Mouse (Mus musculus): ENCODE data around the gene Srcap.
A peak's percentile ranks its signal among the peaks of the same experiment; 100 is the strongest.
"Not testable (repeated sequence)": the region's sequence is repeated elsewhere in the genome, so short reads cannot be mapped to it uniquely, and the experiment has no call there.

Gene Srcap

DNA sequence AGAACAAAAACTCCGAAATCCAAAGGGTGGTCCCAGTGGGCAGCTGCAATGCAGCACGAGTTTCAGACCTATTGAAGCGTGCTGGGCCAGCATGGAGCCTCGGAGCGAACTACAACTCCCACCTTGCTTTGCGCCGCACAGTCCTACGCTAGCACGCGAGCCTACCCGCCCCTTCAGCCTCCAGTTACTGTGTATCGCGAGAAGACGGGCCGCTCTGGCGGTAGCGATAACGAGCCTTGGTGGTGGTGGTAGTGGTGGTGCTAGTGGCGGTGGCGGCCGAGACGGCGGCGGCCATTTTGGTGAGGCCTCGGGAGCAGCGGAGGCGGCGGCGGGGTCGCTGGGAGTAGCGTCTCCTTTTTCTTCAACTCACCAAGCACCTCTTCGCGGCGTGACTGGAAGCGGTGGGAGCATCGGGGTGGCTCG is at the start of gene Srcap:
Gene Srcap, plus strand, starts transcription at position 176 of the 423 bp plus-strand sequence.
- peak; percentile 98 for DNase-seq (ENCODE audit: low read depth, low spot score)

GRCm38 (mm10) chr7:127465191-127465590 is 46.6 kb upstream of the Srcap start:
- DNase-seq (ENCODE audit: low read depth, low spot score), result no peak

GRCm38 (mm10) chr7:127465670-127466069 is 46.1 kb upstream of the Srcap start:
- DNase-seq (ENCODE audit: low read depth, low spot score), result not testable (repeated sequence)

DNA sequence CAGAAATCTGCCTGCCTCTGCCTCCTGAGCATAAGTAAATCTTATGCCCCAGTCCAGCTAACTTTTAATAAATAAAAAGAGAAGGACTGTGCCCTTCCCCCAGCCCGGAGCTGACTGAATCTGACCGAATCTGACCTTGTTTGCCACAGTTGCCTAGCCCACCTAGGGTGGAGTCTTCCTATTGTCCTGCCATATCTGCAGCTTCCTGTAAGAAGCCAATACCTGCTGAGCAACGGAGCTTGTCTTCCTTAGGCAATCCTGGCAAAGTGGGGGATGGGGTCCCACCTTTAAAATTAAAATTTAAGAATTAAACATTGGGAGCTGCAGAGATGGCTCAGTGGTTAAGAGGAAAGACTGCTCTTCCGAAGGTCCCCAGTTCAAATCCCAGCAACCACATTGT is 45.2 kb upstream of the Srcap start:
- DNase-seq (ENCODE audit: low read depth, low spot score), result no peak

- no peak for DNase-seq (ENCODE audit: low read depth, low spot score)
These were observed 41.6 kb upstream of the Srcap start for GRCm38 (mm10) chr7:127470011-127470715.

DNA sequence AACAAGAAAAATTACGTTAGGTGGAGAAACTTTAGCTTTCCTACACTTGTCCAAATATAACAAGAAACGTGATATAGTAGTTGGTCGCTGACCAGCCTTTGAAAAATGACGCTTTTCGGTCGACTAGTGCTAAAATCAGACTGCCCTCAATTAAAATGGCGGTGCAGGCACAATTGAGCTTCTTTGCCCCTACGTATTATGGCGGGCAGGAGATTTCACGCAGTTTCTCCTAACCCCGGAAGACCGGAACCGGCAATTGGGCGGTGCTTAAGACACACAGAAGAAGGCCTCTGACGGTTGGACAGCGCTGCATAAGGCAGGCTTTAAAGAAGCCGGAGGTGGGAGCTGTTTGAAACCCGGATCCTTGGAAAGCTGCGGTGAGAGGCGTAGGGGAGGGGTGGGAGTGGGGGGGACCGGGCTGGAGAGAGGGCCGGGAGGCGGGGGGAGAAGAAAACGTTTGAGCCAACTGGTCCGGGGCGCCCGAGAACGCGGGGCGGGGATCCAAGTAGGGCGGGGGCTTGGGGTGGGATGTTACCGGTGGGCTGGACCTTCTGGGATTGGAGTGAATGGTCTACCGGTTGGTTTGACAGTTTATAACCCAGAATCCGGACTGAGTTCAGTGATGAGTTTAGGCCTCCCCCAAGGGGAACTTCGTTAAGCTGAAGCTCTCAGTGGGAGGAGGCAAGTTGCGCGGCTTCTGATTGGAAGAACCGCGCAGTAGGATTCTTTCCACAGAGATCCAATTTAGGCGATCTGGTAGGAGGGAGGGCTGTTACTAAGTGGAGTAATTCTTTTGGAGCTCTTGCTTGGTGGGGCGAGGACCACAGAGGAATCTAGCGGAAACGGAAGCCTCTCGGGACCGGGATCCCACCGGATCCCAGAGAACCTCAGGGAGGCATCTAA is 40.8 kb upstream of the Srcap start:
- DNase-seq (ENCODE audit: low read depth, low spot score), result peak; percentile 96

GRCm38 (mm10) chr7:127471646-127472010 is 40.2 kb upstream of the Srcap start:
- DNase-seq (ENCODE audit: low read depth, low spot score), result no peak

GRCm38 (mm10) chr7:127472060-127472459 is 39.7 kb upstream of the Srcap start:
- DNase-seq (ENCODE audit: low read depth, low spot score), result no peak

GRCm38 (mm10) chr7:127473705-127474104 is 38.1 kb upstream of the Srcap start:
- DNase-seq (ENCODE audit: low read depth, low spot score), result no peak

- DNase-seq (ENCODE audit: low read depth, low spot score), result no peak
These were observed 37.3 kb upstream of the Srcap start for GRCm38 (mm10) chr7:127474378-127475070.

- no peak for DNase-seq (ENCODE audit: low read depth, low spot score)
These were observed 36.5 kb upstream of the Srcap start for GRCm38 (mm10) chr7:127475186-127475740.

DNA sequence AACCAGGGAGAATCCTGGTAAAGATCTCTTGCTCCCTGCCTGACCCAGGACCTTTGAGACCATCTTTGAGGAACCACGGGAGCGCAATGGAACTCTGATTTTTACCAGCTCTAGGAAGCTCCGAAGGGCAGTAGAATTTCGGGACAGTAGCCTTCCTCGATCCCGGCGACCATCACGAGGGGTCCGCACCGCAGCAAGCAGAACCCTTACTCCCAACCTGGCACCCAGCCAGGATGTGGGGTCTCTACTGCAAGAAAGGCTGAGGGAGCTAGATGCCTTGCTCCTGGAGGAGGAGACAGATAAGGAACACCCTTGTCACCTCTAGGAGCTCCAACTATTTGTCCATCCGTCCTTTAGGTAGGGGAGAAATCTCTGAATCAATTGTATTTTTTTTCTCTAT is 35.4 kb upstream of the Srcap start:
- DNase-seq (ENCODE audit: low read depth, low spot score), result no peak

DNA sequence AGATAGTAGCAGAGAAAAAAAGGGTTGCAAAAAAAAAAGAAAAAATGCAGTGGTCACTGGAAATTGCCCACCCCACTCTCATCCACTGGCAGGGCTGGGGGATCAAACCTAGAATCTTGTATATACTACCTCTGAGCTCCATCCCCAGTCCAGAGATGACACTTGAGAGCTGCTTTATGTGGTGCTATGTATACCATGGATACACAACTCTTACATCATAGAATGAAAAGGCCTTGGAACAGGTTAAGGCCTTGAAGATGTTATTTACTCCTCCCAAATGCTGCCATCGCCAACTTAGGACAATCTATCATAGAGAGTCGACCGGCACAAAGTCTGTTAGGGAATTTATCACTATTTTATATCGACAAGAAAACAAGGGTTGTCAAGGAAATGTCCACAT is 34.9 kb upstream of the Srcap start:
- DNase-seq (ENCODE audit: low read depth, low spot score), result no peak

- peak; percentile 100 for DNase-seq (ENCODE audit: low read depth, low spot score)
These were observed 33.8 kb upstream of the Srcap start for GRCm38 (mm10) chr7:127477687-127478634.

DNA sequence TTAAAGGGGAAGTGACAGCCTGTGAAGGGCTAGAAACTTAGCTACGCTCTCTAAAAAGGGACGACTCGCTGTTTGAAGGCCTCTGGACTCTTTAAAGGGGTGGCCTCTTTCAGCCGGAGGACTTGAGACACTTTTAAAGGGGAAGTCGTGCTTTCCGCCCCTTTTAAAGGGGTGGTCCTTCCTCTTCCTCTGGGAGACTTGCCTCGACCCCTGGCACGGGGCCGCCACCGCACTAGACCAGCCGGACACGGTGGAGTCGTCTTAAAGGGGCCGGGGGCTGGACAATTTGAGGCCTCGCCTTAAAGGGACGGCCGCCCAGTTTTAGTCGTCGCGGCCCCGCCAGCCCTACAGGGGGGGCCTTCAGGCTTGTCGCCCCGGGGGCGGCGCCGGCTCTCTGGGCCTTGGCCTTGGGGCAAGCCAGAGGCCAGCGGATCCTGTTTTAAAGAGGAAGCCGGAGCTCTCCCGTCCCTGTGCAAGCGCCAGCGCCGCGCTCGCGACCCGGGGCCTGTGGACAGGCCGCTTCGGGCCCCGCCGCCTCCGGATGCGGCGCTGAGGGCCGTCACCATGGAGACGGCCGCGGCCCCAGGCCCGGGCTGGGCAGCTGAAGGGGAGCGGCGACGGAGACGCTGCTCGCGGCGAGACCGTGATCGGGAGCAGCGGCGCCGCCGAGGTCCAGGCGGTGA is 33.0 kb upstream of the Srcap start, which contains the start of gene Fbrs:
Gene Fbrs, plus strand, starts transcription at position 565 of the 683 bp plus-strand sequence.
- DNase-seq (ENCODE audit: low read depth, low spot score), result peak; percentile 99

DNA sequence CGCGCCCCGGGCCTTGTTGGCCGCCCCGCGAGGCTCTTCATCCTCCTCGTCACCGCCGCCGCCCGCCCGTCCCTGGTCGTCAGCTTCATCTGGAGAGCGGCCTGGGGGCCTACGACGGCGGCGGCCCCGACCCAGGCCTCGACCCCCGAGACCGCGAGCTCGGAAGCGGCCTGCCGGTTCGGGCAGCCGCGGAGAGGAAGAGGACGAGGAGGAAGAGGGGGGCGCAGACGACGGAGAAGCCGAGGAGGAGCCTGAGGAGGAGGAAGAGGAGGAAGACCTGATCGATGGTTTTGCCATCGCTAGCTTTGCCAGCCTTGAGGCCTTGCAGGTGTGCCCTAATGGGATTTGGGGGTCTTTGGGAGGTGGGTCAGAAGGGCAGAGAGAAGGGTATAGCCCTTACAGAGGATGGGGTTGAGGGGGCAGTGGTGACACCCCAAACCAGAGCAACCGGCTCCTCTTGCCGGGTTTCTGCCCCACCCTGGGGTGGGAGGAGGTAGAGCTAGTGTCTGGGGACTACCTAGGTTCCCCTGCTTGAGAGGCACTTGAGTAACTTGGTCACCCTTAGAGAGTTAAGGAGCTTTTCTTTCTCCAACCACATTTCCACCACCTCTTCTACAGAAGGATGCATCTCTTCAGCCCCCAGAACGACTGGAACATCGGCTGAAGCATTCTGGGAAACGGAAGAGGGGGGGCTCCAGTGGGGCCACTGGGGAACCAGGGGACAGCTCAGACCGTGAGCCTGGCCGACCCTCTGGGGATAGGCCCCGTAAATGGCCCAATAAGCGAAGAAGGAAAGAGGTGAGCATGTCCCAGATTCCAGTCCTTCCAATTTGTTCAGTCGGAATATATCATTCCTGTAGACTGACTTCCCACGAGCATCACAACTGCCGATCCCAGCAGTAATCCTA is 32.2 kb upstream of the Srcap start:
- no peak for DNase-seq (ENCODE audit: low read depth, low spot score)

DNA sequence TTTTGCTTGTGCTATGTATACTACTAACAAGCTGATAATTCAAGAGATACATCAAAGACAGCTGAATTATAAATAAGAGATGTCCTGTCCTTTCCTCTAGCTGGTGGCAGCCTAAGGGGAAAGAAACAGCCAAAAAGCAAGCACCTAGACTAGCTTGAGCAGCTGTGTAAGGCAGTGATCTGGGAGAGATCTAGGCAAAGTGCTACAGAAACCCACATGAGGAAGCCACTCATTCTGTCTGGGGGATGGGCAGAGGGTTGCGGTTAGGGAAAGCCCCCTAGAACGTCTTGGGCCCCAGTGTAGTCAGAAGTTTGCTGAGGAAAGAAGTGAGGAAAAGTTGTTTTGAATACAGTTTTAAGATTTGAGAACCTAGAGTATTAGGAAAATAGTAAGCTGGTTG is 31.5 kb upstream of the Srcap start:
- no peak for DNase-seq (ENCODE audit: low read depth, low spot score)

GRCm38 (mm10) chr7:127485416-127485815 is 26.4 kb upstream of the Srcap start:
- no peak for DNase-seq (ENCODE audit: low read depth, low spot score)

DNA sequence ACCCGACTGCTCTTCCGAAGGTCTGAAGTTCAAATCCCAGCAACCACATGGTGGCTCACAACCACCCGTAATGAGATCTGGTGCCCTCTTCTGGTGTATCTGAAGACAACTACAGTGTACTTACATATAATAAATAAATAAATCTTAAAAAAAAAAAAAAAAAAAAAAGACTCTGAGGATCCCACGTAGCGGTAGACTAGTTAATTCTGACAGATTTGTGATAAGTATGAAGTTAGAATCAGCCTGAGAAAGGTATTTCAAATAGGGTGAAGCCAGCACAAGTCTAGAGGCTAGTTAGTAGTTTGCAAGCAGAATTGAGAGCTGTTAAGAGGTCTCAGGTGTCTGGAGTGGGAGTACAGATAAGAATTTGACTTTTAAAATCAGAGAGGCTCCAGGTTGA is 23.4 kb upstream of the Srcap start:
- not testable (repeated sequence) for DNase-seq (ENCODE audit: low read depth, low spot score)

Data from skeletal muscle tissue, adult 2 months (tissue).